Mouse (Mus musculus) hindlimb bud, embryonic 11.5 days (tissue): ENCODE data around the gene Tagln.

ENCODE experiments used
- DNase-seq: peaks from one replicate; pipeline ENCODE4 v3.0.0-alpha.2; 2012; ENCODE audit warnings: low read depth, low spot score; ENCODE audit errors: extremely low spot score

The Tagln gene

GRCm38 (mm10) chr9:45946182-45946871, 10.5 kb upstream of the Tagln start:
- no peak for DNase-seq

- DNase-seq, result no peak
Observed at GRCm38 (mm10) chr9:45945721-45946120, 9.9 kb upstream of the Tagln start.

GRCm38 (mm10) chr9:45944506-45945400, 8.9 kb upstream of the Tagln start:
- no peak for DNase-seq

GRCm38 (mm10) chr9:45943628-45944505, 8.0 kb upstream of the Tagln start:
- DNase-seq, result no peak

DNA sequence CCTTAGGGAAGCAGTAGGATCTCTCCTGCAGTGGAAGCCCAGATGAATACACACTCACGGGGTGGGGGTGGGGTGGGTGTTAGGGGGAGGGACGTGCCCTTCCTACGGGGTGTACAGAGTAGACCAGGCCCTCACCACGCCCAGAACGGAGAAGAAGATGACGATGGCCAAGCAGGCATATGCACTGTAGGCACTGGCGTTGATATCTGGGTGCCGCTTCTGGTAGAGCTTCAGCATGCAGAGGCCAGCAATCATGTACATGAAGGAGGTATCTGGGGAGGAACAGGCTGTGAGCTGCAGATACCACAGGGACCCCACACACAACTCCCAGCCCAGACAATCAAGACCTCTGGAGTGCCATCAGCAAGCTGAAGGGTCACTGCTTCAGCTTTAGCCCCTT, 7.1 kb upstream of the Tagln start:
- no peak for DNase-seq

GRCm38 (mm10) chr9:45942464-45942863, 6.6 kb upstream of the Tagln start:
- DNase-seq, result no peak

GRCm38 (mm10) chr9:45941329-45941888, 5.6 kb upstream of the Tagln start:
- no peak for DNase-seq

DNA sequence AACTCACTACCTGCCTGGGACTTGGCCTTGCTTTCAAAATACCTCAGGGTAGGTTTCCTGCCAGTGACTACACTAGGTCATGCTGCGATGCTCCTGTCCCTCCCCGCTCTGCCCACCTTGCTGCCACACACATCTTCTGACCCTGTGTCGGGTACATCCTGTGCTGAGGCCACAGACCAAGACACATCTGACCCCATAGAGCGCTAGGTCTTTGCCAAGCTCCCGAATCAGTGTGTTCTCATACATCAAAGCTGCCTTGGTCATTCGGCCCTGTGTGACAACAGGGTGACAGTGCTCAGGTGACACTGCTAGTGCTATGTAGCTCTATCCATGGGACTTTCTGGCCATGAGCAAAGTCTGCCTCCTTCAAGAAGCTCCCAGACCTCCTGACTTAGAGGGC, 3.9 kb upstream of the Tagln start:
- DNase-seq, result no peak

DNA sequence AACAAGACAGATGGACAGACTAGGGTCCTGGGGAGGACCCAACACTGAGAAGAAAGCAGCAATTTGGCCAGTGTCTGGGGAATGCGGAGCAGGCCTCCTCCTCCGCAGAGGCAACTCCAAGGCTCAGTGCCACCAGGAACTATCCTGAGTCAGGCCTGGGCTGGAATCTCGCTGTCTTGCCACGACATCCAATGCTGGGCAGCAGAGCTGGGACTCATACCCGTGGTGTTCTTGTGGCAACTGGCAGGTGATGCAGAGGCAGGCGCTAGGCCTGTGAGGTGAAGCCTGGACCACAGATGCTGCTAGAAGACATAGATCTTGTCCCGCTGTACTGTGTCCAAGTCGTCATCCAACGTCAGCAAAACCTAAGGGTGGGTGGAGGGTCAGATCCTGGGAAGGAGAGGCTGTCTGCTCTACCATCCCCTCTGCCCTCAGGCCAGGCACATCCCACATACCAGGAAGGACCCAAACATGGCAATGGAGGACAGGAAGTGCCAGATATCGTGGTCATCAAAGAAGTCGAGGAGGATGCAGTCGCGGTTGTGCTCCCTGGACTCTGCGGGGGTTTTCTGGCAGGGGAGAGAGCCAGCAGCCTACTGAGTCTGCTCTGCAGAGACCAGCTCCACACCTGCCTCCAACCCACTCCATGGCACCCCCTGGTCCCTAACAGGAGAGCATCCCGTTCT, 3.2 kb upstream of the Tagln start:
- no peak for DNase-seq

GRCm38 (mm10) chr9:45938088-45938487, 2.2 kb upstream of the Tagln start:
- no peak for DNase-seq

DNA sequence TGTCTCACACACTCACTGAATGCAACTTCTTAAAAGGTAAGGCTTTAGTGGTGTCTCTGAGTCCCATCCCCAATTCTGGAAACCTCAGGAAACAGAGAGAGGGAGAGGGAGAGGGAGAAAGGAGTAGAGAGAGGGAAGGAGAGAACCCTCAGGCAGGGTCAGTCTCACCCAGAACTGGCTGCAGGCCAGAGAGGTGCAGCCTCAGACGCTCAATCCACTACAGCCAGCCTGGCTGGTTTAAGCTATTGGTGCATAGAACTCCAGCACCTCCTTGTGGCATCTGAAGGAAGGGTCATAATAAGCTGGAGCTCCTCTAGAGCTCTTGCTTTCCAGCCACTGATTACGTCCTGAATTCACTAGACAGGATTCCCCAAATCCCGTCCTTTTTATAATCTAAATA, 1.0 kb upstream of the Tagln start:
- DNase-seq, result no peak

DNA sequence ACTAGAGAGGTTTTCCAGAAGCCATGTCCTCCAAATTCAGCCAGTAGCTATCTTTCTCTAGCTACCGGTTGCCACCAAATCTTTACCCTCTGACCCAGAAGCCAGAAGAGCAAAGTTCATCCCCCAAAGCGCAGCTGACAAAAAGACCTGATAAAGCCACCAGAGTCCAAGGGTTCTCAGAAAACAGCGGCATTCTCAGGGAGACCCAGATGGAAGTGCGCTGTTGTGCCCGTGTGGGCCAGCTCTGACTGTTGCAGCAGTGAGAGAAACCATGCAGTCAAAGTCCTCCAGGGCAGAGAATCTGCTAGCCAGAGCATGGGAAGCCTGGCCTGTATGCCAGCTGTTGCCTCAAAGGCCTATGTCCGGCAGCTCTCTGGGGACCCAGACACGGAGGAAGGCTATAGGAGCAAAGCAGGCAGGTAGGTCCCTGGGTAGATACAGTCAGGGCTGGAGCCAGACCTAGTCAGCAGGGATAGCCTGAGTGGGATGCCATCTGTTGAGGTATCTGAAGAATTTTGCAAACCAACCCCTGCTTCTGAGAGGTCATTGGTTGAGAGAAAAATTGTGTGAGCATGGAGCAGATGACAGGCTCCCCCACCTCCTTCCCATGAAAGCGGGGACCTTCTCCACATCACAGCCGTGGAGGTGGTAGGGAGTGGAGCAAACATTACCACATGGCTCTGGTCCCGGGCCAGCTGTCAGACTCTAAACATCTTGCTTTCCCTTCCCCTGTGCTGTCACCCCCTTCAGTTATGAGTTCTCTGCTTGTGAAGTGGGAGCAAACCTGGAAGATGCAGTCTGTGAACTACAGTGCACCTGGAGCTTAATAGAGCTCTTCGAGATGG, 3.1 kb downstream of the Tagln start:
- DNase-seq, result no peak

- no peak for DNase-seq
Observed at GRCm38 (mm10) chr9:45931958-45932357, 3.9 kb downstream of the Tagln start.

- DNase-seq, result no peak
Observed at GRCm38 (mm10) chr9:45929285-45929684, 6.6 kb downstream of the Tagln start.

DNA sequence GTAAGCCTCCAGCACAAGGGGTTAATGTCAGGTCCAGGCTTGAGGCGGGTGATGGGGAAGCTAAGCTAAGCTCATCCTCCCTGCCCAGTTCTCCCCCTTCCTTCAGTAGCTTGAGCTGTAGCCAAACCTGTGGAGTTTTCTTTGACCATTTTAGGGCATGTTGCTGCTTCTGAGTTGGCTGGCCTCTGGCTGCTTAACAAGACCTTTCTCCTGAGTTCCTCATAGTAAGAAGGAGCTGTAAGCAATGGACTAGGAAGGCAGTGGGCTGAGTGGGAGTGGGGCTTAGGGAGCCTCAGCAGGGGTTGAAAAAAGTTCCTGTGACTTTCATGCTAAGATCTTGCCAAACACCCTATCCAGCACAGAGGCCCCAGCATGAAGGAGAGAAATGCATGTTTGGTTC, 16.0 kb downstream of the Tagln start:
- no peak for DNase-seq

- DNase-seq, result no peak
Observed at GRCm38 (mm10) chr9:45917041-45917934, 18.6 kb downstream of the Tagln start.

GRCm38 (mm10) chr9:45915659-45916058, 20.2 kb downstream of the Tagln start:
- DNase-seq, result no peak

- no peak for DNase-seq
Observed at GRCm38 (mm10) chr9:45911673-45912072, 24.2 kb downstream of the Tagln start.

GRCm38 (mm10) chr9:45910995-45911394, 24.9 kb downstream of the Tagln start:
- no peak for DNase-seq
